Mouse (Mus musculus): ENCODE results near the gene Btbd35f20. TPM values are rescaled to one million over a fixed set of nuclear protein-coding genes. Genes with fewer than 3 reads are reported as not detected.
"Not testable (repeated sequence)": the region's sequence is repeated elsewhere in the genome, so short reads cannot be mapped to it uniquely, and the experiment has no call there.

Gene Btbd35f20
- not detected in 2 replicates for polyA plus RNA-seq (2015; fragmentation: Nextera tagmentation; extraction: Ambion mirVana)

DNA sequence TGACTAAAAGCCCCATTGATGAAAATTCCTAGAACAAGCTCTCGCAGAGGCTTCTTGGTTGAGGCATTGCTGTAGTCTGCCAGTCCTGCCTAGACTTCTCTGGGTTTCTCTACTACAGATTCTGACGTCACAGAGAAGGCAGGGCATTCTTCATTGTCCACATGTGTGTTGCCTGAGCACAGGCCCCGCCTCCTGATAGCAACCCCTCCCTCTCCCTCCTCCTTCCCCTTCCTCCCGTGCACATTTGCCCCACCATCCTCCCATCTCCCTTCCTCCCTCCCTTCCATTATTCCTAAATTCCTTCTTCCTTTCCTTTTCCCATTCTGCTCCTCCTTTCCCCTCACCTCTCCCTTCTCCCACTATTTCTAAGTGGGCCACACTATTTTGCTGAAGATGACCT, at the start of gene Btbd35f20:
TSS of gene Btbd35f20 (minus strand) at position 101 of the 400 bp plus-strand sequence.
- H3K4me1 ChIP-seq (ENCODE audit: control insufficient read depth, low read depth, low read length); H3K36me3 ChIP-seq (ENCODE audit: control insufficient read depth, insufficient read depth); ATAC-seq (ENCODE audit: low read depth); H3K4me2 ChIP-seq (ENCODE audit: low read depth, low read length); H3K9me3 ChIP-seq (replicated peaks; ENCODE audit: control insufficient read depth, low read length); H3K27me3 ChIP-seq (ENCODE audit: control insufficient read depth, insufficient read depth, low read depth, low read length); H3K27ac ChIP-seq (ENCODE audit: low read length); H3K4me3 ChIP-seq (ENCODE audit: low read depth, low read length); H3K9ac ChIP-seq (ENCODE audit: low read depth, low read length): not testable (repeated sequence)
- no CpG with 5 or more reads among the region's 4 CpGs for WGBS (ENCODE audit: insufficient replicate concordance)

Other genes starting within 250 kb of the Btbd35f20 start
- gene Btbd35f28, start 94.7 kb downstream of the Btbd35f20 start, polyA plus RNA-seq (2015; fragmentation: Nextera tagmentation; extraction: Ambion mirVana) = not detected in 2 replicates
- gene Btbd35f17, start 79.4 kb upstream of the Btbd35f20 start, polyA plus RNA-seq (2015; fragmentation: Nextera tagmentation; extraction: Ambion mirVana) = not detected in 2 replicates

Data from liver, embryonic 16.5 days (tissue).